Mouse (Mus musculus): ENCODE measurements at regions not wholly inside any gene's neighbourhood (a gene's known extent, or its start where the extent isn't known, plus 50 kb on each side); places are given as distances from the start of the nearest gene placed in this dataset.

- WGBS, result 57% methylated on average over 3 of the region's 3 CpGs
These were observed 101.5 kb downstream of the Gm815 start for GRCm38 (mm10) chr19:26987197-26987596.

GRCm38 (mm10) chr19:26987909-26988456 is 102.3 kb downstream of the Gm815 start:
- no peak overlapping the region for H3K9ac ChIP-seq (replicated peaks; ENCODE audit: low read length)
- H3K4me3 ChIP-seq (ENCODE audit: low read depth, low read length), result no peak overlapping the region
- DNase-seq (ENCODE audit: low spot score) (no peak), ATAC-seq (replicated peaks; ENCODE audit: insufficient number of reproducible peaks, low FRiP score, low TSS enrichment, low read depth) (no peak)
- no peak overlapping the region for H3K27ac ChIP-seq (replicated peaks; ENCODE audit: low read depth, low read length)
- WGBS, result 86% methylated on average over 6 of the region's 6 CpGs
- H3K9me3 ChIP-seq (replicated peaks; ENCODE audit: control insufficient read depth, low read length), result no peaks in the 10 kb centered on the region
- no peak overlapping the region for H3K4me2 ChIP-seq (ENCODE audit: low read depth, low read length)
- no peaks in the 10 kb centered on the region for H3K4me1 ChIP-seq (ENCODE audit: control insufficient read depth, insufficient read depth, low read length)
- no peaks in the 10 kb centered on the region for H3K27me3 ChIP-seq (ENCODE audit: control insufficient read depth, insufficient read depth, low read length)
- H3K36me3 ChIP-seq (replicated peaks; ENCODE audit: control insufficient read depth, insufficient read depth, low read depth, low read length), result no peaks in the 10 kb centered on the region

More at GRCm38 (mm10) chr19:26987197-26987596, 101.5 kb downstream of the Gm815 start:
- H3K36me3 ChIP-seq (replicated peaks; ENCODE audit: control insufficient read depth, insufficient read depth, low read depth, low read length), result no peaks in the 10 kb centered on the region
- H3K27ac ChIP-seq (replicated peaks; ENCODE audit: low read depth, low read length), result no peak overlapping the region
- H3K4me1 ChIP-seq (ENCODE audit: control insufficient read depth, insufficient read depth, low read length), result no peaks in the 10 kb centered on the region
- H3K27me3 ChIP-seq (ENCODE audit: control insufficient read depth, insufficient read depth, low read length), result no peaks in the 10 kb centered on the region
- H3K4me2 ChIP-seq (ENCODE audit: low read depth, low read length), result no peak overlapping the region
- H3K4me3 ChIP-seq (ENCODE audit: low read depth, low read length), result no peak overlapping the region
- H3K9me3 ChIP-seq (replicated peaks; ENCODE audit: control insufficient read depth, low read length), result no peaks in the 10 kb centered on the region
- DNase-seq (ENCODE audit: low spot score), result no peak
- no peak overlapping the region for H3K9ac ChIP-seq (replicated peaks; ENCODE audit: low read length)
- no peak for ATAC-seq (replicated peaks; ENCODE audit: insufficient number of reproducible peaks, low FRiP score, low TSS enrichment, low read depth)

GRCm38 (mm10) chr19:26994586-26995352 is 109.1 kb downstream of the Gm815 start:
- no peak overlapping the region for H3K4me2 ChIP-seq (ENCODE audit: low read depth, low read length)
- ATAC-seq (replicated peaks; ENCODE audit: insufficient number of reproducible peaks, low FRiP score, low TSS enrichment, low read depth) (no peak), DNase-seq (ENCODE audit: low spot score) (no peak)
- no peak overlapping the region for H3K4me3 ChIP-seq (ENCODE audit: low read depth, low read length)
- no peak overlapping the region for H3K9ac ChIP-seq (replicated peaks; ENCODE audit: low read length)
- no peaks in the 10 kb centered on the region for H3K9me3 ChIP-seq (replicated peaks; ENCODE audit: control insufficient read depth, low read length)
- no peaks in the 10 kb centered on the region for H3K4me1 ChIP-seq (ENCODE audit: control insufficient read depth, insufficient read depth, low read length)
- WGBS, result 76% methylated on average over 4 of the region's 4 CpGs
- no peak overlapping the region for H3K27ac ChIP-seq (replicated peaks; ENCODE audit: low read depth, low read length)
- H3K36me3 ChIP-seq (replicated peaks; ENCODE audit: control insufficient read depth, insufficient read depth, low read depth, low read length), result no peaks in the 10 kb centered on the region
- no peaks in the 10 kb centered on the region for H3K27me3 ChIP-seq (ENCODE audit: control insufficient read depth, insufficient read depth, low read length)

GRCm38 (mm10) chr19:26999596-26999995 is 113.9 kb downstream of the Gm815 start:
- H3K9me3 ChIP-seq (replicated peaks; ENCODE audit: control insufficient read depth, low read length), result no peaks in the 10 kb centered on the region
- H3K27ac ChIP-seq (replicated peaks; ENCODE audit: low read depth, low read length), result no peak overlapping the region
- no peaks in the 10 kb centered on the region for H3K4me1 ChIP-seq (ENCODE audit: control insufficient read depth, insufficient read depth, low read length)
- WGBS, result 73% methylated on average over 3 of the region's 3 CpGs
- no peak overlapping the region for H3K9ac ChIP-seq (replicated peaks; ENCODE audit: low read length)
- no peak overlapping the region for H3K4me3 ChIP-seq (ENCODE audit: low read depth, low read length)
- no peak overlapping the region for H3K4me2 ChIP-seq (ENCODE audit: low read depth, low read length)
- no peak for DNase-seq (ENCODE audit: low spot score)
- ATAC-seq (replicated peaks; ENCODE audit: insufficient number of reproducible peaks, low FRiP score, low TSS enrichment, low read depth), result no peak
- no peaks in the 10 kb centered on the region for H3K27me3 ChIP-seq (ENCODE audit: control insufficient read depth, insufficient read depth, low read length)
- no peaks in the 10 kb centered on the region for H3K36me3 ChIP-seq (replicated peaks; ENCODE audit: control insufficient read depth, insufficient read depth, low read depth, low read length)

GRCm38 (mm10) chr19:27021930-27022329 is 136.2 kb downstream of the Gm815 start:
- Histone ChIP-seq H3K9ac (replicated peaks; ENCODE audit: low read length) (no peak overlapping the region), H3K4me2 (ENCODE audit: low read depth, low read length) (no peak overlapping the region), H3K27me3 (ENCODE audit: control insufficient read depth, insufficient read depth, low read length) (no peaks in the 10 kb centered on the region), H3K36me3 (replicated peaks; ENCODE audit: control insufficient read depth, insufficient read depth, low read depth, low read length) (no peaks in the 10 kb centered on the region), H3K4me3 (ENCODE audit: low read depth, low read length) (no peak overlapping the region), H3K4me1 (ENCODE audit: control insufficient read depth, insufficient read depth, low read length) (no peaks in the 10 kb centered on the region), H3K27ac (replicated peaks; ENCODE audit: low read depth, low read length) (no peak overlapping the region), H3K9me3 (replicated peaks; ENCODE audit: control insufficient read depth, low read length) (no peaks in the 10 kb centered on the region)
- 91% methylated on average over 3 of the region's 3 CpGs for WGBS
- no peak for DNase-seq (ENCODE audit: low spot score)
- no peak for ATAC-seq (replicated peaks; ENCODE audit: insufficient number of reproducible peaks, low FRiP score, low TSS enrichment, low read depth)

GRCm38 (mm10) chr19:27022917-27023316 is 137.2 kb downstream of the Gm815 start:
- Histone ChIP-seq H3K9ac (replicated peaks; ENCODE audit: low read length) (no peak overlapping the region), H3K27ac (replicated peaks; ENCODE audit: low read depth, low read length) (no peak overlapping the region), H3K27me3 (ENCODE audit: control insufficient read depth, insufficient read depth, low read length) (no peaks in the 10 kb centered on the region), H3K4me2 (ENCODE audit: low read depth, low read length) (no peak overlapping the region), H3K4me3 (ENCODE audit: low read depth, low read length) (no peak overlapping the region), H3K9me3 (replicated peaks; ENCODE audit: control insufficient read depth, low read length) (no peaks in the 10 kb centered on the region), H3K4me1 (ENCODE audit: control insufficient read depth, insufficient read depth, low read length) (no peaks in the 10 kb centered on the region), H3K36me3 (replicated peaks; ENCODE audit: control insufficient read depth, insufficient read depth, low read depth, low read length) (no peaks in the 10 kb centered on the region)
- WGBS, result 80% methylated on average over 5 of the region's 5 CpGs
- ATAC-seq (replicated peaks; ENCODE audit: insufficient number of reproducible peaks, low FRiP score, low TSS enrichment, low read depth) (no peak), DNase-seq (ENCODE audit: low spot score) (no peak)

GRCm38 (mm10) chr19:27028834-27029233 is 143.2 kb downstream of the Gm815 start:
- H3K36me3 ChIP-seq (replicated peaks; ENCODE audit: control insufficient read depth, insufficient read depth, low read depth, low read length), result no peaks in the 10 kb centered on the region
- H3K27me3 ChIP-seq (ENCODE audit: control insufficient read depth, insufficient read depth, low read length), result no peaks in the 10 kb centered on the region
- H3K4me2 ChIP-seq (ENCODE audit: low read depth, low read length), result no peak overlapping the region
- H3K9ac ChIP-seq (replicated peaks; ENCODE audit: low read length), result no peak overlapping the region
- ATAC-seq (replicated peaks; ENCODE audit: insufficient number of reproducible peaks, low FRiP score, low TSS enrichment, low read depth) (no peak), DNase-seq (ENCODE audit: low spot score) (no peak)
- no peaks in the 10 kb centered on the region for H3K4me1 ChIP-seq (ENCODE audit: control insufficient read depth, insufficient read depth, low read length)
- no peaks in the 10 kb centered on the region for H3K9me3 ChIP-seq (replicated peaks; ENCODE audit: control insufficient read depth, low read length)
- no peak overlapping the region for H3K4me3 ChIP-seq (ENCODE audit: low read depth, low read length)
- no peak overlapping the region for H3K27ac ChIP-seq (replicated peaks; ENCODE audit: low read depth, low read length)
- 79% methylated on average over 1 of the region's 1 CpGs for WGBS

- Histone ChIP-seq H3K27ac (replicated peaks; ENCODE audit: low read depth, low read length) (no peak overlapping the region), H3K36me3 (replicated peaks; ENCODE audit: control insufficient read depth, insufficient read depth, low read depth, low read length) (no peaks in the 10 kb centered on the region), H3K9me3 (replicated peaks; ENCODE audit: control insufficient read depth, low read length) (no peaks in the 10 kb centered on the region), H3K4me2 (ENCODE audit: low read depth, low read length) (no peak overlapping the region), H3K27me3 (ENCODE audit: control insufficient read depth, insufficient read depth, low read length) (no peaks in the 10 kb centered on the region), H3K4me3 (ENCODE audit: low read depth, low read length) (no peak overlapping the region), H3K9ac (replicated peaks; ENCODE audit: low read length) (no peak overlapping the region), H3K4me1 (ENCODE audit: control insufficient read depth, insufficient read depth, low read length) (no peaks in the 10 kb centered on the region)
- ATAC-seq (replicated peaks; ENCODE audit: insufficient number of reproducible peaks, low FRiP score, low TSS enrichment, low read depth), result no peak
- WGBS, result 73% methylated on average over 7 of the region's 7 CpGs
- no peak for DNase-seq (ENCODE audit: low spot score)
These were observed 145.5 kb downstream of the Gm815 start for GRCm38 (mm10) chr19:27031030-27031700.

Data from embryonic facial prominence, embryonic 11.5 days (tissue).